Mouse (Mus musculus): ENCODE results near the gene Wdr11. TPM values are rescaled to one million over a fixed set of nuclear protein-coding genes. Genes with fewer than 3 reads are reported as not detected.
A peak's percentile ranks its signal among the peaks of the same experiment; 100 is the strongest.

Wdr11 gene
- 10 to 100 TPM; 15.5 to 15.8 TPM for total RNA-seq (2021)
- long read RNA-seq, experiment 1, full-length matches to known transcripts = 19 of 24 reads
- long read RNA-seq, experiment 1, partial matches to known transcripts = 3 of 24 reads
- long read RNA-seq, experiment 1, other reads (novel, unspliced or antisense) = 2 of 24 reads
- long read RNA-seq, experiment 2, full-length matches to known transcripts = 17 of 28 reads
- long read RNA-seq, experiment 2, partial matches to known transcripts = 8 of 28 reads
- long read RNA-seq, experiment 2, other reads (novel, unspliced or antisense) = 3 of 28 reads

- DNase-seq (ENCODE audit: low spot score) = peak; percentile 85
Measured at GRCm38 (mm10) chr7:129591371-129592131, at the start of gene Wdr11. Gene Wdr11, plus strand, starts transcription at chr7:129591863.

- no peak for DNase-seq (ENCODE audit: low spot score)
Measured at GRCm38 (mm10) chr7:129567541-129567940, 24.1 kb upstream of the Wdr11 start.

- DNase-seq (ENCODE audit: low spot score) = no peak
Measured at GRCm38 (mm10) chr7:129568338-129568737, 23.3 kb upstream of the Wdr11 start.

DNA sequence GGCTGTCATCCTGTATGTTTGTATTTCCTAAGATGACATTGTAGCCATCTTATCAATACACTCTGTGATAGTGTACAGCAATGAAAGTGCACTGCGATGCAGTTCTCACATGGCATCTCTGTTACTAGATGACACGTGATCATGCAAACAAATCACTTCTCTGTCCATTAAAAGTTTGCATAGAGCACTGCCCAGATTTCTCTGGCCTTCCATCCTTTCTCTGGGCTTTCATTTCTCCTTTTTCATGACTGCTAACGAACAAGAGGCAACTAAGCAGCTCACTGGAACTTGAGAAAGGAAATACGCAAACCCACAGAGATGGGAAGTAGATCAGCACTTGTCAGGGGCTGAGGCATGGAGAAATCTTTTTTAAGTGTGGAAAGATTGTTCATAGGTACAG lies 17.2 kb upstream of the Wdr11 start:
- no peak for DNase-seq (ENCODE audit: low spot score)

DNA sequence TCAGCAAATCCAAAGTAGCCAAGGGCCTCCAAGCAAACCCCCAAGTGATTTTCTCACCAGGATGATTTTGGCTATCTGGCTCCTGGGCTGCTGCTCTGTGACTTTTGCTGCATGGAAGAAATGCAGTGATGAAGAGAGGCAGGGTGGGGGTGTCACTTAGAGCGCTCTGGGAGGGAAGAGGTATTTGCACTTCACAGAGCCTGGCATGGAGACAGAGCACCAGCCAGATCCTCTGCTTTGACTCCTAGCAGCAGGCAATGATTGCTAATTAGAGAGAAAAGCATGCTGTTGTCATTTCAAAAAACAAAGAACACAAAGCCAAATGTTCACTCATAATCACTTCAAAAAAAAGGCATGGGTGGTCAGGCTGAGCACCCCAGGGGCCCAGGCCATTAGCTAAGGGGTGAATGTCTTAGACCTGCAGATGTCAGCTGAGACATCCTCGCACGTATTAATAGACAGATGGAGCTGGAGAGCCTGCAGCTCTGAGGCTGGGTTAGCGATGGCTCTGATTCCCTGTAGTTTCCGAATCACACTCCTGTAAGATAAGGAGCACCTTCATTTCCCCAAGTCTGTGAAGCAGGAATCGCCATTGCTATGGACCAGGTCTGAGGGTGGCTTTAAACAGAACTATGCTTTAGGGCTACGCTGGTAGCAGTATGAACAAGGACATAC lies 16.4 kb upstream of the Wdr11 start:
- no peak for DNase-seq (ENCODE audit: low spot score)

- no peak for DNase-seq (ENCODE audit: low spot score)
Measured at GRCm38 (mm10) chr7:129592132-129592745, 576 bp downstream of the Wdr11 start.

GRCm38 (mm10) chr7:129597186-129597585 lies 5.5 kb downstream of the Wdr11 start:
- no peak for DNase-seq (ENCODE audit: low spot score)

DNA sequence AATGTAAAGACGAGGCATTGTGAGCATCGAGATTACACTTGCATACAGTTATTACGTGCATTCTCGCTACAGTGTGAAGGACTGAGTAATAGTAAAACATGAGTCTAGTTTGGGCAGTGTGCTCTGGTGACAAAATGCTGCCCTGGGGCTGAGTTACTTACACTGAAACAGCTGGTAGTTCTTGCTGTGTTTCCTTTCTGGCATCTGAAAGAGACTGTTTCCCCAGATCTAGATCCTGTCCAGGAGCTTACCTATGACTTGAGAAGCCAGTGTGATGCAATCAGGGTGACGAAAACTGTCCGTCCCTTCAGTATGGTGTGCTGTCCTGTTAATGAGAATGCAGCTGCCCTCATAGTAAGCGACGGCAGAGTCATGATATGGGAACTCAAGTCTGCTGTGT lies 14.6 kb downstream of the Wdr11 start:
- no peak for DNase-seq (ENCODE audit: low spot score)

GRCm38 (mm10) chr7:129621141-129621540 lies 29.5 kb downstream of the Wdr11 start:
- DNase-seq (ENCODE audit: low spot score) = no peak

- no peak for DNase-seq (ENCODE audit: low spot score)
Measured at GRCm38 (mm10) chr7:129630351-129630750, 38.7 kb downstream of the Wdr11 start.

DNA sequence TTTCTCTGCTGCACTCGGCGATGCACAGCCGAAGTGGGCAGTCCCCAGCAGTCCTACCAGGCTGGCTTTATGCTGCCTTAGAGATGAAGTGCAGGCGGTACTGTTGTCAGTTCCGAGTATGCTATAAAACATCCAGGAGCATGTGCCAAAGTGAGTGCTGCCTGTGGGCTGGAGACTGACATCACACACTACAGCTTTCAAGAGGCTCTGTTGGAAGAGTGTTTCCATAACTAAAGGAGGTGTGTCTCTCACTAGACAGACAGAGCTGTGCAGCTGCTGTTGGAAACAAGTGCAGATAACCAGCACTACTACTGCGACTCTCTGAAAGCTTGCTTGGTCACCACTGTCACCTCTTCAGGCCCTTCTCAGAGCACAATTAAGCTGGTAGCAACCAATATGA lies 39.8 kb downstream of the Wdr11 start:
- no peak for DNase-seq (ENCODE audit: low spot score)

GRCm38 (mm10) chr7:129635898-129636640 lies 44.4 kb downstream of the Wdr11 start:
- no peak for DNase-seq (ENCODE audit: low spot score)

- no peak for DNase-seq (ENCODE audit: low spot score)
Measured at GRCm38 (mm10) chr7:129636992-129637391, 45.3 kb downstream of the Wdr11 start.

DNA sequence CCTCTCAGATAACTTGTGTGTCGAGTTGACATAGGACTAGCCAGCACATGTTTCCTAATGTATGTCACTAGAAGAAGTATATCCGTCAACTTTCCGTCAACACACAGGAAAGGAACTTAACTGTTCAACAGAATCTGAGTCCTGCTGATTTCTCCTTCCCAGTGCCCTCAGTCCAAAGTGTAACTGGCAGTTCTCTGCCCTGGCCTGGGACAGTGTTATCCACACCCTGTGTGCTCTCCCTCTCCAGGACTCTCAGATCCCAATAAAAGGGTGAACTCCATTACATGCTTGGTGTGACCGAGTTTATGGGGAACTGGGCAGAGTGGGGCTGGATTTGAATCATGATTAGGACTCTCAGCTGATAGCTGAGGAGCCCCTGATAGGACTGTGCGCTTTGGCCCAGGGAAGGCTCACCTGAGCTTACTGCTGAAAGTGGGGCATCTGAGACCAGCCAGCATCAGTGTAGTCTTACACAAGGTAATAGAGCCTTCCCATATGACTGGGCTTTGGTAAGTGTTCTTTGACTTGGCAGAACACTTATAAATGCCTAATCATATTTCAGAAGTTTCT lies 46.3 kb downstream of the Wdr11 start:
- no peak for DNase-seq (ENCODE audit: low spot score)

- no peak for DNase-seq (ENCODE audit: low spot score)
Measured at GRCm38 (mm10) chr7:129639006-129639405, 47.3 kb downstream of the Wdr11 start.

DNA sequence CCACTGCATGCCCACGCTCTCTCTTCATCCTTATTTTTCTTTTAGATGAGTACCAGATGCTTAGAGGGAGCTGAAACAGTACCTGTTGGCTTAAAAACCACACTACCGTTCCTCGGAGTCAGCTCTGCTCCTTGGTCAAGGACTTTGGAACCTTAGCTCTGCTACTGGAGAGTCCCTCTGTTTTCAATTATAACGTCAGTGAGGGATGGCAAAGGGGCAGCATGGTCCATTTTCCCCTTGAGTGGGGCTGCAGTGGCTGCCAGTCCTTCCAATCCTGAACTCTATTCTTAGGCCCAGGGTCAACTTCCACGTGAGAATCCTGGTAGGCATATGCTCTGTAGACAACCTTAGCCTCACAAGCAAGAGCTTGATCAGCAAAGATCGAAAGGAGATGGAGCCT lies 48.2 kb downstream of the Wdr11 start:
- DNase-seq (ENCODE audit: low spot score) = no peak

GRCm38 (mm10) chr7:129643290-129643689 lies 51.6 kb downstream of the Wdr11 start:
- DNase-seq (ENCODE audit: low spot score) = no peak

DNA sequence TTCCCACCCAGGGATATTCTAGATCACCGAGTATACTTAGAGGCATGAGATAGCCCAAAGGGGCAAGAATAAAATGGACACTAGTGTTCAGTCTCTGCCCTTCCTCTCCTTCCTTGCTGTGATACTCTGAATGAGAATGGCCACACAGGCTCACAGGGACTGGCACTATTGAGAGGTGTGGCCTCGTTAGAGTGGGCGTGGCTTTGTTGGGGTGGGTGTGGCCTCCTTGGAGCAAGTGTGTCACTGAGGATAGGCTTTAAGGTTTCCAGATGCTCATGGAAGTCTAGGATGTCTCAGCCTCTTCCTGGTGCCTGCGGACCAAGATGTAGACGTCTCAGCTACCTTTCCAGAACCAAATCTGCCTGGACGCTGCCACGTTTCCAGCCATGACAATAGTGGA lies 56.1 kb downstream of the Wdr11 start:
- no peak for DNase-seq (ENCODE audit: low spot score)

DNA sequence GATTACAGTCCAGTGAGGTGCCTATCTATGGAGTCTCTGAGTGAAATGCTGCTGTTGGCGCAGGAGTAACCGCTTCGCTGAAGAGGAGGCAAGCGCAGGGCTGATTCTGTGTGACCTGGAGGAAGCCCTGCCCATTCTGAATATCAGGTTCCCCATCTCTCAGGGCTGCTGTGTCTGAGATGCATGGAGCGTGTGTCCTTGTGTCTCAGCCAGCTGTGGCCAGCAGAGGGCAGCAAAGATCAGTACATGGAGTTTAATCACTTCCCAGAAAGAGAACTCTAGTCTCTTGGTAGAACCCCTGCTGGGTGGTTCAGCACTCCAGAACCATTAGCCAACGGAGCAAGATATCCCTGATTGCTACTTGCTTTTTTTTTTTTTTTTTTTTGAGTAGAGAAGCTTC lies 57.3 kb downstream of the Wdr11 start:
- peak; percentile 77 for DNase-seq (ENCODE audit: low spot score)

DNA sequence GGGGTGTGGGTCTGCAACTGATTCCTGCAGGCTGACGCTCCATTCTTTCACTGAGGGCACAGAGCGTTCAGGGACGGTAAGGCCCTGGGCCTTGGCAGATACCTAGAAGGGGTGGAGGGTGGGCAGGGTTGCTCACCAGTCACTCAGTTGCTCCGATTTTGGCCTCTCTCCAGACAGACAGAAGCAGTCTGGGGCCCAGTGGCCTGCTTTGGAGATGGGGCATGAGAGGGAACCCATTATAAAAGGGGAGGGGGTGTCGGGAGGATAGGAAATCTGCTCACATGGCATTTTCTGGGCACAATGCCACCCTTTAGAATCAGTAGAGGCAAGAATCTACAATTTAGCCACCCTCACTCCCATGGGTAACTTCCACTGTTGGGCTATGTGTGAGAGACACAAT lies 59.1 kb downstream of the Wdr11 start:
- no peak for DNase-seq (ENCODE audit: low spot score)

GRCm38 (mm10) chr7:129651781-129652180 lies 60.1 kb downstream of the Wdr11 start:
- DNase-seq (ENCODE audit: low spot score) = no peak

Data from gastrocnemius, adult 18-20 months (tissue).